Mouse (Mus musculus): ENCODE data around the gene Gyg.

- no peak for TF ChIP-seq CHD2 (IDR thresholded peaks at IDR 0.05; ENCODE audit: low read depth, low read length)
- TF ChIP-seq HCFC1 (IDR thresholded peaks at IDR 0.05; ENCODE audit: borderline replicate concordance, insufficient read depth, low read length): 0 out of 2 replicates have a peak, but pooled peaks have one; percentile 16
- no peak for TF ChIP-seq MAFK (IDR thresholded peaks at IDR 0.05; ENCODE audit: insufficient read depth, low read depth, low read length)
Measured at GRCm38 (mm10) chr3:20119686-20120244, 35.4 kb downstream of the Gyg start.
